Mouse (Mus musculus) liver, postnatal 0 days (tissue): Measurements from ENCODE around the gene Foxn3. TPM values are rescaled to one million over a fixed set of nuclear protein-coding genes. Genes with fewer than 3 reads are reported as not detected.
A peak's percentile ranks its signal among the peaks of the same experiment; 100 is the strongest.

Experiments
- ATAC-seq: fragments of 200-750 bp; cut with Nextera tagmentation; 2 replicates; pipeline ENCODE4 v1.8.0; 2017; ENCODE audit warnings: mild to moderate bottlenecking, moderate library complexity
- DNase-seq: peaks from one replicate; pipeline ENCODE4 v3.0.0-alpha.2; 2016
- H3K27ac ChIP-seq: fragments of 300-500 bp; sonication (generic); 2 replicates; pipeline ENCODE4 v1.5.1; 2014; ENCODE audit warnings: antibody characterized with exemption, moderate library complexity, mild to moderate bottlenecking, low read depth
- H3K27me3 ChIP-seq: fragments of 300-500 bp; sonication (generic); 2 replicates; pipeline ENCODE4 v1.6.1; 2014; ENCODE audit warnings: low read length, control low read depth, mixed read lengths; ENCODE audit not compliant: insufficient read depth
- H3K36me3 ChIP-seq: fragments of 300-500 bp; sonication (generic); replicated peaks from 2 replicates; pipeline ENCODE4 v1.6.1; 2014; ENCODE audit warnings: mild to moderate bottlenecking, control low read depth, low read length, moderate library complexity, mixed read lengths; ENCODE audit not compliant: insufficient read depth
- H3K4me1 ChIP-seq: fragments of 300-500 bp; sonication (generic); 2 replicates; pipeline ENCODE4 v1.6.1; 2014; ENCODE audit warnings: antibody characterized with exemption, mild to moderate bottlenecking, control low read depth; ENCODE audit not compliant: insufficient read depth
- H3K4me2 ChIP-seq: fragments of 300-500 bp; sonication (generic); 2 replicates; pipeline ENCODE4 v1.6.1; 2014; ENCODE audit warnings: low read depth, mild to moderate bottlenecking, low read length, moderate library complexity, mixed read lengths
- H3K4me3 ChIP-seq: fragments of 300-500 bp; sonication (generic); 2 replicates; pipeline ENCODE4 v1.5.1; 2014; ENCODE audit warnings: low read depth, low read length
- H3K9ac ChIP-seq: fragments of 300-500 bp; sonication (generic); replicated peaks from 2 replicates; pipeline ENCODE4 v1.6.1; 2014; ENCODE audit warnings: mild to moderate bottlenecking, moderate library complexity
- H3K9me3 ChIP-seq: fragments of 300-500 bp; sonication (generic); 2 replicates; pipeline ENCODE4 v1.6.1; 2016; ENCODE audit warnings: mild to moderate bottlenecking, control low read depth, low read length, mixed read lengths
- CTCF ChIP-seq: sonication (generic); IDR thresholded peaks from 2 replicates; pipeline ENCODE4 v1.5.1; 2016; ENCODE audit warnings: antibody characterized with exemption, low read depth
- EP300 ChIP-seq: IDR thresholded peaks from 2 replicates; pipeline ENCODE4 v1.6.1; 2016; ENCODE audit warnings: antibody characterized with exemption, low read depth, mild to moderate bottlenecking
- WGBS: fragments of 180-500 bp; shearing (Covaris S2); extraction: QIAGEN DNeasy Blood & Tissue Kit; methylation state at CpG from one replicate; pipeline ENCODE4 v1.1.7; 2014; ENCODE audit not compliant: insufficient replicate concordance; 5-methylcytosine and 5-hydroxymethylcytosine counted together
- polyA plus RNA-seq: library from polyadenylated mRNA; unstranded; fragments of >200 nt; fragmentation: Nextera tagmentation; extraction: Ambion mirVana; gene quantifications from 2 replicates; pipeline ENCODE4 v1.2.1, GENCODE M21; 2015

The Foxn3 gene
- polyA plus RNA-seq, 1 experiment from 2014 or later, result 31.2 TPM

- H3K27me3 ChIP-seq, result no peaks in the 10 kb centered on the region
- H3K4me2 ChIP-seq, result no peak overlapping the region
- WGBS, result 88% methylated on average over 8 of the region's 8 CpGs
- no peaks in the 10 kb centered on the region for H3K9me3 ChIP-seq
- ATAC-seq (no peak), DNase-seq (no peak)
- H3K36me3 ChIP-seq, result peaks cover 16% of the 10 kb centered on the region
- no peak overlapping the region for H3K9ac ChIP-seq
- no peak overlapping the region for H3K27ac ChIP-seq
- no peak overlapping the region for H3K4me3 ChIP-seq
- no peaks in the 10 kb centered on the region for H3K4me1 ChIP-seq
- TF ChIP-seq EP300 (no peak), CTCF (no peak)
Measured at GRCm38 (mm10) chr12:99209801-99210200, 353.6 kb downstream of the Foxn3 start.

- Histone ChIP-seq H3K4me2 (no peak overlapping the region), H3K4me1 (no peaks in the 10 kb centered on the region), H3K36me3 (peaks cover 16% of the 10 kb centered on the region), H3K9ac (no peak overlapping the region), H3K27ac (no peak overlapping the region), H3K4me3 (no peak overlapping the region), H3K27me3 (no peaks in the 10 kb centered on the region), H3K9me3 (no peaks in the 10 kb centered on the region)
- DNase-seq (no peak), ATAC-seq (no peak)
- TF ChIP-seq EP300 (no peak), CTCF (no peak)
- WGBS, result 87% methylated on average over 9 of the region's 9 CpGs
Measured at GRCm38 (mm10) chr12:99208251-99208650, 355.1 kb downstream of the Foxn3 start.

GRCm38 (mm10) chr12:99207014-99207612 lies 356.3 kb downstream of the Foxn3 start:
- H3K4me2 ChIP-seq, result no peak overlapping the region
- peak; percentile 87 for ATAC-seq
- no peak for DNase-seq
- no peak overlapping the region for H3K27ac ChIP-seq
- H3K4me3 ChIP-seq, result no peak overlapping the region
- no peaks in the 10 kb centered on the region for H3K4me1 ChIP-seq
- 60% methylated on average over 15 of the region's 15 CpGs for WGBS
- H3K27me3 ChIP-seq, result no peaks in the 10 kb centered on the region
- peaks cover 10% of the 10 kb centered on the region; the same call in 1 of the 2 replicates for H3K36me3 ChIP-seq
- H3K9me3 ChIP-seq, result no peaks in the 10 kb centered on the region
- TF ChIP-seq EP300 (0 out of 2 replicates have a peak, but pooled peaks have one; percentile 15), CTCF (peak; percentile 30)
- H3K9ac ChIP-seq, result no peak overlapping the region

GRCm38 (mm10) chr12:99205734-99206133 lies 357.6 kb downstream of the Foxn3 start:
- no peak for TF ChIP-seq EP300
- TF ChIP-seq CTCF, result no peak
- Histone ChIP-seq H3K27me3 (no peaks in the 10 kb centered on the region), H3K9ac (no peak overlapping the region), H3K4me3 (no peak overlapping the region), H3K4me1 (peaks cover 2% of the 10 kb centered on the region; the same call in 1 of the 2 replicates), H3K36me3 (peaks cover 4% of the 10 kb centered on the region; the same call in 1 of the 2 replicates), H3K27ac (no peak overlapping the region), H3K4me2 (no peak overlapping the region), H3K9me3 (no peaks in the 10 kb centered on the region)
- DNase-seq, result no peak
- 75% methylated on average over 8 of the region's 8 CpGs for WGBS
- ATAC-seq, result no peak

- no peak overlapping the region for H3K4me2 ChIP-seq
- ATAC-seq (no peak), DNase-seq (no peak)
- no peak overlapping the region for H3K27ac ChIP-seq
- H3K36me3 ChIP-seq, result peaks cover 6% of the 10 kb centered on the region; the same call in 1 of the 2 replicates
- no peaks in the 10 kb centered on the region for H3K9me3 ChIP-seq
- WGBS, result 88% methylated on average over 5 of the region's 5 CpGs
- no peak overlapping the region for H3K9ac ChIP-seq
- no peaks in the 10 kb centered on the region for H3K27me3 ChIP-seq
- TF ChIP-seq CTCF (no peak; the same call in 1 of the 2 replicates), EP300 (no peak)
- H3K4me3 ChIP-seq, result no peak overlapping the region
- H3K4me1 ChIP-seq, result peaks cover 2% of the 10 kb centered on the region; the same call in 1 of the 2 replicates
Measured at GRCm38 (mm10) chr12:99199124-99199483, 364.3 kb downstream of the Foxn3 start.

- no peak overlapping the region for H3K27ac ChIP-seq
- no peak overlapping the region for H3K4me2 ChIP-seq
- H3K9me3 ChIP-seq, result no peaks in the 10 kb centered on the region
- 88% methylated on average over 12 of the region's 12 CpGs for WGBS
- TF ChIP-seq CTCF (no peak), EP300 (no peak)
- DNase-seq, result no peak
- H3K36me3 ChIP-seq, result peaks cover 6% of the 10 kb centered on the region; the same call in 1 of the 2 replicates
- no peak for ATAC-seq
- H3K4me3 ChIP-seq, result no peak overlapping the region
- H3K27me3 ChIP-seq, result no peaks in the 10 kb centered on the region
- peaks cover 2% of the 10 kb centered on the region; the same call in 1 of the 2 replicates for H3K4me1 ChIP-seq
- no peak overlapping the region for H3K9ac ChIP-seq
Measured at GRCm38 (mm10) chr12:99198428-99199123, 364.8 kb downstream of the Foxn3 start.
